Mouse (Mus musculus) telencephalon, adult 2 months (tissue): Measurements from ENCODE around the gene Aloxe3.

Source experiments
- DNase-seq: peaks from one replicate; pipeline ENCODE4 v3.0.0-alpha.2; 2011; ENCODE audit warnings: low read depth, low spot score

Aloxe3 gene

GRCm38 (mm10) chr11:69174722-69175121 is 49.0 kb downstream of the Aloxe3 start:
- no peak for DNase-seq

- no peak for DNase-seq
Observed at GRCm38 (mm10) chr11:69178525-69178924, 52.8 kb downstream of the Aloxe3 start.

- DNase-seq, result no peak
Observed at GRCm38 (mm10) chr11:69179512-69179911, 53.8 kb downstream of the Aloxe3 start.

GRCm38 (mm10) chr11:69180120-69180519 is 54.4 kb downstream of the Aloxe3 start:
- no peak for DNase-seq

- DNase-seq, result no peak
Observed at GRCm38 (mm10) chr11:69185031-69185430, 59.3 kb downstream of the Aloxe3 start.

- no peak for DNase-seq
Observed at GRCm38 (mm10) chr11:69185936-69186335, 60.2 kb downstream of the Aloxe3 start.

GRCm38 (mm10) chr11:69192840-69193239 is 67.1 kb downstream of the Aloxe3 start:
- no peak for DNase-seq

GRCm38 (mm10) chr11:69196766-69197165 is 71.1 kb downstream of the Aloxe3 start:
- DNase-seq, result no peak

- DNase-seq, result no peak
Observed at GRCm38 (mm10) chr11:69197194-69197593, 71.5 kb downstream of the Aloxe3 start.

GRCm38 (mm10) chr11:69197743-69198142 is 72.0 kb downstream of the Aloxe3 start, which contains the start of gene Alox8:
Gene Alox8, minus strand, starts transcription at chr11:69197843.
- no peak for DNase-seq
